Mouse (Mus musculus) cerebellum, adult 11 months (tissue): ENCODE data around the gene Cped1.
"Not testable (repeated sequence)": the region's sequence is repeated elsewhere in the genome, so short reads cannot be mapped to it uniquely, and the experiment has no call there.

Experiments
- DNase-seq: peaks from one replicate; pipeline ENCODE4 v3.0.0; 2022

The Cped1 gene

DNA sequence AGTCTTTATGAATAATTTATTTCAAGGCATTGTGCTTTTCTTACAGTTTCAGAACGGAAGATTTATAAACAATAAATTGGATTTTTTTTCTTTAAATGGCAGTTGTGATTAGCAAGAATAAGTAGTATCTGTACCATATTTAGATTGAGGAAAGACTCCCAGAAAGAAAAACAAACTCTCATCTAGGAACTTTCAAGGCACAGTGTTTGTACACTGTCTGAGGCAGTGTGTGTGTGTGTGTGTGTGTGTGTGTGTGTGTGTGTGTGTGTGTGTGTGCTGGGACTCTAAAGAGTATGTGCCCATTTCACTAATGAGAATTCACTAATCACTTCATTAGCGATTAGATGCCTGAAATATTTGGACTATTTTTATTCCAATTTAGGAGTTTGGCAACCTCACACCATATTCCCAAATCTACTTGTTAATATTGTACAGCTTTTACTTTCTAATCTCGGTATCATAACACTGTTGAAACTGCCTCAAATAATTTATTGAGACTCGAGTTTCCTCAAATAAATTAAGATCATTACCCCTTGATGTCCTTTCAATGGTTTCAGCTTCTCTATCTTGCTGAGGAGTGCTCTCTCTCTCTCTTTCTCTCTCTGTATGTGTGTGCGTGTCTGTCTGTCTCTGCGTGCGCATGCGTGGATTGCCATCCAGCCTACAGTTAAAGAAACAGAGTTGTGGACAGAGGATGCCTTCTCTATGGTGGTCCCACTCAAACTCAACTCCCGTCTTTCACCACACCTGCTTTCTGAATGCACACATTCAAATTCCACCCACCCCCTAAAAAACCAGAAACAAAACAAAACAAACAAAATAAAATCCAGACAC lies 41.3 kb downstream of the Cped1 start:
- DNase-seq, result no peak

GRCm38 (mm10) chr6:22027854-22028253 lies 42.1 kb downstream of the Cped1 start:
- no peak for DNase-seq

- no peak for DNase-seq
Measured at GRCm38 (mm10) chr6:22030381-22030780, 44.7 kb downstream of the Cped1 start.

DNA sequence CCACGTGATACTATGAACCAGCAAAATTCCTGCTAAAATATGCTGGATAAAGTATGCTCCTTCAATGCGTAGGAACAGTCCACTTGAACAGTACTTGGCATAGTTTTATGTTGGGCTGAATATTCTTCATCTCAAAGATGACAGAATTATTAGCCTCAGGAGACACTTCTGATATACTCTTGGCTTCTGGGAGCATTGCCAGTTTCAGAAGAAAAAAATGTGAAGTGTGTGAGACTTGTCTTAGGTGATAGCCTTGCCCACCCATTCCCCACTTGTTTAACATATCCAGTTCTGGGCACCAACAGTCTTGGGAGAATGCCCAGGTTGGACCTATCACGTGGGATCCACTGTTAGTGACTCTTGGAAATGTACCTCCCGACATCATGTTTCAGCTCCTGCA lies 47.5 kb downstream of the Cped1 start:
- DNase-seq, result no peak

DNA sequence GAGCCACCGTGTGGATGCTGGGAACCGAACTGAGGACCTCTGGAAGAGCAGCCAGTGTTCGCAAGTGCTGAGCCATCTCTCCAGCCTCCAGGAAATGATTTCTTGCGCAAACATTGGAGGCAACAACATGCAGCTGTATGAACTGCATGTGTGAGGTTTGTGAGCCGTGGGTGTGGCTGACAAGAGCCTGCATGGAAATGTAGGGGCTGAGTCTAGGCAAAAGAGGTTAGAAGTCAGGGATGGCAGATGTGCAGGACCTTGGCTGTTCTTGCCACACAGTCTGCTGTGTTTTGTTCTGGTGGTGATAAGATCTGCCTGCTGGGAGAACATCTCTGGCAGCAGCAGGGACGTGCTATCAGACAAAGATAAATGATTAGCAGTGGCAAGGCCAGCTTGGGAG lies 49.7 kb downstream of the Cped1 start:
- no peak for DNase-seq

DNA sequence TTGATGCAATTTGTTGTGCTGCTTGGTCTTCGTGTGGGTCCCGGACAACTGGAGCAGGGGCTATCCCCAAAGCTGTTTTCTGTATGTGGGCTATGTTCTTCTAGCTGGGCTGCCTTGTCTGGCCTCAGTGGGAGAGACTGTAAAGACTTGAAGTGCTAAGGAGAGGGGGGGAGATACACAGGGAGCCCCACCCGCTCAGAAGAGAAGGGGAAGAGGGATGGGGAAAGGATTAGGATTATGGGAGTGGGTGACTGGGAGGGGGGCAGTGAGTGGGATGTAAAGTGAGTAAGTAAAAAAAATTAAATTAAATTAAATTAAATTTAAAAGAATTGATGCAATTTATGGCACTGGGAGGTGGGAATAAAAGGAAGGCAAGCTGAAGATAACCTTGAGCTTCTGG lies 50.2 kb downstream of the Cped1 start:
- no peak for DNase-seq

DNA sequence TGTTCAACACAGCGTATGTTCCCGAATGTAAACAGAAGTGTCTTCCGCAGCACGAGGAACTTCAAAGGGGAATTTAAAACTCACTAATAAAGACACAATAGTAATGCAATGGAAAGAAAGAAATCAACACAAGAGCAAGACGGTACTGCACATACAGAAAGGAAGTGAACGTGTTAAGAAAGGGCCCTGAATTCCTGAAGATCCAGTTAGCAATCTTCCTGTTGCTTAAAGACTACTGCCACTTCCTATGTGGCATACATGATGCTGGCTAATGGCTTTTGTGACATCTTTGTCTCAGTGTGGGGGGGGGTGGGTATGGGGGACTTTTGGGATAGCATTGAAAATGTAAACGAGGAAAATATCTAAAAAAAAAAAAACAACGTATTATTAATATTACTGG lies 50.7 kb downstream of the Cped1 start:
- DNase-seq, result no peak

DNA sequence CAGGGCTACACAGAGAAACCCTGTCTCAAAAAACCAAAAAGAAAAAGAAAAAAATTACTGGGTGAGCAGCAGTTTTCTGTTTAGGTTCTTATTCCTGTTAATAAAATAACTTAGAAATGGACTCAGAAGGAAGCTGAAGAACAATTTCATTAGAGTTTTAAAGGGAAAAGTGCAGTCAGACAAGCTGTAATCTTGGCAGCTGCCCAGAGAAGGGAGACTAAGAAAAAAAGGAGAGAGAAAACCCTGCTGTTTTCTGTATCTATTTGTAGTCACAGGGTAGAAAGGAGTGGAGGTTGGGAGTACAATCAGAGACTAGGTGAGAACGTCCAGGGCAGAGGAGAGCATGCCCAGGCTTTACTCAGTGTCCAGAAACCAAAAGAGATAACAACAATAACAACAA lies 51.2 kb downstream of the Cped1 start:
- no peak for DNase-seq

DNA sequence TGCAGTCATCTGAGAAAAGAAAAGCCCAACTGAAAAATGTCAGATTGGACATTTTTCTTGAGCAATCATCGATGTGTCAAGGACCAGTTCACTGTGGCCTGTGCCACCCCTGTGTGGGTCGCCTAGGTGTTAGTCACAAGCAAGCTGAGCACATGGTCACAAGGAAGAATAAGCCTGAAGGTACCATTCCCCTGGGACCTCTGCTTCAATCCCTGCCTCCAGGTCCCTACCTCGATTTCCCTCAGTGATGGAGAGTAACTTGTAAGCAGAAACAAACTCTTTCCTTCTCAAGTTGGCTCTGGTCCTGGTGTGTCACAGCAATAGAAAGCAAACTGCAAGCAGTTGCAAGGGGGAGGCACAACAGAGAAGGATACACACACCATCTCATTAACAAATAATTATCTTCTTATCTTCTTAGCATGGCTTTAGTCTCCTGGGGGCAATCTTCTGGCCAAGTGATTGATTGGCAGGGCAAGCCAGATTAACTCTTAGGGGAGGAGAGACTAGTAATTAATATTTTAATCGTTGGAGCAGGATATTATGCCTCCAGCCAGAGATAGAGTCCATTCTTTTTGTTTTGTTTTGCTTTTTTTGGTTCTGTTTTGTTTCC lies 51.8 kb downstream of the Cped1 start:
- no peak for DNase-seq

DNA sequence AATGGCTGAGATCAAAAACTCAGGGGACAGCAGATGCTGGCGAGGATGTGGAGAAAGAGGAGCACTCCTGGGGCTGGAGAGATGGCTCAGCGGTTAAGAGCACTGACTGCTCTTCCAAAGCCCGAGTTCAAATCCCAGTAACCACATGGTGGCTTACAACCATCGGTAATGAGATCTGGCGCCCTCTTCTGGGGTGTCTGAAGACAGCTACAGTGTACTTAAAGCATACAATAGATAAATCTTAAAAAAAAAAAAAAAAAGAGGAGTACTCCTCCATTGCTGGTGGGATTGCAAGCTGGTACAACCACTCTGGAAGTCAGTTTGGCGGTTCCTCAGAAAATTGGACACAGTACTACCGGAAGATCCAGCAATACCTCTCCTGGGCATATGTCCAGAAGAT lies 54.0 kb downstream of the Cped1 start:
- DNase-seq, result not testable (repeated sequence)

DNA sequence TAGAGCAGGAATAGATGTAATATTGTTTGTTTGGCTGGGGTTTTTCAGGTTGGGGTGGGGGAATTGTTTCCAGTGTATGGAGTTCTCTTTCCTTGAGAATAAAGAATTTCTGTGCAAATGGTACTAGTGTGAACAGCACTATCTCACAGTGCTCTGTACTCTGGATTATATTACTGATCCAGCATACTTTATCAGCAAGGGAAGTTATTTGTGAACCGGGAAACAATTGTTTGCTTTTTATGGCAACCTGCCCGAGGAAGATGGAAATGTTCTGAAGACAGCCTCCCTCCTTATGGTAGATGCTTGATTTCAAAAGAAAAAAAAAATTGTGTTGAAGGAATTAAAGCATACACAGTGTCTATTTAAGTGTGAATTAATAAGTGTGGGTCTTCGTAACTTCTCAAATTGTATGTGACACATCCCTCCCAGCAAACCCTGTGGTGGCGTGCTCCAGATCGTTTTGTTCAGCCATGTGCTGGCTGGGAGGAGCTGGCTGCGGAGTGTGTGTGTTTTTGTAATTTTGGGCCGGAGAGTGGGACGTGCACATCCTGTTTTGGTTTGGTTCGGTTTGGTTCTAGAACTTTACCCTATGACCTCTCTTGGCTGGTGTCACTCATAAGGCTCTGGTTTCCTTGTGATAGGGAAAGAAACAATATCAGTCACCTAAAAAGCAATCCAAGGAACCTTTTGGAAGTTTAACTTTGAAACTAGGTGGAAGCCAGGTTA lies 59.3 kb downstream of the Cped1 start:
- no peak for DNase-seq

DNA sequence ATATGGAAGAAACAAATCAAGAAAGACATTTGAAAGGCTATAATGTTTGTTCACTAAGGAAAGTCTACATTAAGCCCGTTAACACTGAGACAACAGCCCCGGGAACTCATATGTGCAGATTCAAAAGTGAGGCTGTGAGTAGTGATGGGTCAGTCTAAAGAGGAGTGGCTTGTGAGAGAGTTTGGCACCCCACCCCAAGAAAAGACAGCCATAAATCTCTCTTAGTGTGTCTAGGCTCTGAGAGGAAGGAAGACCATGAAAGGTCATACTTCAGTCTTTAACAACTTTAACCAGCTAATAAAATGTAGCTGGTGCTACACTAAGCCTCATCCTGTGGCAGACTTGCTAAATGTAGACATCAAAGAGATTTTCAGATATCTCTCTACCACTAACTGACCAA lies 61.4 kb downstream of the Cped1 start:
- no peak for DNase-seq

DNA sequence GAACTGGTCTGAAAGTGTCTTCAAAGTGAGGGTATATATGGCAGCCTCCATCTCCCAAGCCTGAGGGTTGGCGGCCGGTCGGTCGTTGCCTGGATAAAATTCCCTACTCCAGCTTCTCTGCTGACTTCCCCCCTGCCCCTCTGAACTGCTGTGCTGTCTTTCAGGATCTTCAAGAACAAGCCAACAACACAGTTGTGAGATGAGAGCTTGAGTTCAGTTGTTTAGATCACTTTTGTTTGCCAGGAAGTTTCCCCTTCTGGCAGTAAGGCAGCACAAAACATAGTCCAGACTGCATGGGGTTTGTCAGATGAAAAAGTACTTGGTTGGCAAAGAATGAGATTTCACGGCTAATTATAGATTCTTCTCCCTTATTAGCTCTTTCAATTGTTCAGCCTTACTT lies 63.4 kb downstream of the Cped1 start:
- DNase-seq, result no peak

DNA sequence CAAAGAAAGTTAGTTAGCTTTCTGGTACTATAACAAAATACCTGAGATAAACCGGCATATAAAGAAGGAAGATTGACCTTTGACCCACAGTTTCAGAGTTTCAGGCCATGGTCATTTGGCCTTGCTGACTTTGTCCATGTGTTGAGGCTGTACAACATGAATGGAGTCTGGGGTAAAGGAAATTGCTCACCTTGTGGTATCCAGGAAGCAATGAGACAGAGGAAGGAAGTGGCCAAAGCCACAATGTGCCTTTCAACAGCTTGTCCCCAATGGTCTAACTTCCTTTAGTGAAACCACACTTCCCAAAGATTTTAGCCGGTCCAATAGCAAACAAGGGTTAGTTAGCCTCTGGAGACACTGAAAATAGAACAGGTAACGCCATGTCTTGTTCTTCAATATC lies 65.8 kb downstream of the Cped1 start:
- no peak for DNase-seq

DNA sequence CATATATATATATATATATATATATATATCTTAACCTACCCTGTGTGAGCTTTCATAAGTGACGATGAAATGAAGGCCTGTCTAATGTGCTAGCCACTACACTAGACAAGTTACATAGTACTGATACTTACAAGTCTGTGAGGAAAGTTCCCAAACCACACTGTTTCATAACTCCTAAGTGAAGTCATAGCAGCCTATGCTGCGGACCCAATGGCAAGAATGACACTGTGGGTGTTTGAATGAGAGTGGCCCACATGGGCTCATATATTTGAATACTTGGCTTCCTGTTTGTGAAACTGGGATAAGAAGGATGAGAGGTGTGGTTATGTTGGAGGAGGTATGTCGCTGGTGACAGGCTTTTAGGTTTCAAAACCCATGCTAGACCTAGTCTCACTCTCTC lies 67.3 kb downstream of the Cped1 start:
- DNase-seq, result no peak

DNA sequence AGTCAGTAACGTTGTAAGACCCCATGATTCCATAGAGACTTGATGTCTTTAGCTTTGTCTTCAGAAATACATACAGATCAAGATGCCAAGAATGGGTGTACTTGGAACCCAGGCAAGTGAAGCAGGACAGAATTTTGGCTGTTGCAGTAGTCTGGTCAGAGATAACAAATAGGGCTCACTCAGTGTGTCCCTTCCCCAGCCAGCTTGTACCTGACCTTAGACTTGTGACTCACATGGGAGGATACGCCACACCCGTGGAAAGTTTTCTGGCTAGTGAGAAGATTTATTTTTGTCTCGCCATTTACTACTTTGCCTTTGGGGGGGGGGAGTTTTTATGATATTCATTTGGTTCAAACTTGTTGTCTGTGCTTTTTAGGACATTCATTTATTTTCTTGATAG lies 78.6 kb downstream of the Cped1 start:
- no peak for DNase-seq

GRCm38 (mm10) chr6:22070603-22071322 lies 85.0 kb downstream of the Cped1 start:
- no peak for DNase-seq

- DNase-seq, result no peak
Measured at GRCm38 (mm10) chr6:22071323-22071840, 85.7 kb downstream of the Cped1 start.

GRCm38 (mm10) chr6:22072737-22073136 lies 87.0 kb downstream of the Cped1 start:
- no peak for DNase-seq

DNA sequence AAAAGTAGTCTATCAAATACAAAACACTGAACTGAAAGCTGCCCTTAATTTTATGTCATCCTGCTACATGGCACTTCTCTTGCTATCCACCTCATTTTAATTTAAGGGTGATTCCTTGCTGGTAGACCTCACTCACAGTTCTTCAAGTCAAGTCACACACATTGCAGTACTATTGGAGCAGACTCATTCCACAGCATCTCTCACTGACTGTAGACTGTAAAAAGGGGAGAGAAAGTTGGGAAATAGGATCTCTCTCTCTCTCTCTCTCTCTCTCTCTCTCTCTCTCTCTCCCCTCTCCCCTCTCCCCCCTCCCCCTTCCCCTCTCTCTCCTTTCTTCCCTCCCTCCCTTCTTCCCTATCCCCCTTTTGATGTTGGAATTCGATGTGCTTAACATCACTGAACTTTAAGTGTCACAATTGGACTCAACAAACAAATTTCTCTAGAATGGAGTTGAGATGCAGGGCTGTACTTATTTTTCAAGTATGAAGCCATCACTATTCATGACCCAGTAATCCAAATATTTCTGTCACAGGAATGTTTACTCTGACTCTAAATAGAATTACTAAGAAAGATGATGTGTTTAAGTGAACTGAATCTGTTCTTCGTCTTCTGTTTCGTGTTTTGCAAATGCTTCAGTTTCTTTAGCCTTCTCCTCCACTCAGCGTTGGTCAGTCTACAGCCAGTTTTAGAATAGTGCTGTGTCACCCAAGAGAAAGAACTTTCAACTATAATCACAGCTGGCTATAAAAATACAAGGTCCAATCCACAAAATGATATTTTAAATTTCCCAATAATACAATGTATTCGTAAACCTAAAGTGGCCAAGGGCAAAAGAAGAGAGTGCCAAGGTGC lies 88.7 kb downstream of the Cped1 start:
- DNase-seq, result no peak

DNA sequence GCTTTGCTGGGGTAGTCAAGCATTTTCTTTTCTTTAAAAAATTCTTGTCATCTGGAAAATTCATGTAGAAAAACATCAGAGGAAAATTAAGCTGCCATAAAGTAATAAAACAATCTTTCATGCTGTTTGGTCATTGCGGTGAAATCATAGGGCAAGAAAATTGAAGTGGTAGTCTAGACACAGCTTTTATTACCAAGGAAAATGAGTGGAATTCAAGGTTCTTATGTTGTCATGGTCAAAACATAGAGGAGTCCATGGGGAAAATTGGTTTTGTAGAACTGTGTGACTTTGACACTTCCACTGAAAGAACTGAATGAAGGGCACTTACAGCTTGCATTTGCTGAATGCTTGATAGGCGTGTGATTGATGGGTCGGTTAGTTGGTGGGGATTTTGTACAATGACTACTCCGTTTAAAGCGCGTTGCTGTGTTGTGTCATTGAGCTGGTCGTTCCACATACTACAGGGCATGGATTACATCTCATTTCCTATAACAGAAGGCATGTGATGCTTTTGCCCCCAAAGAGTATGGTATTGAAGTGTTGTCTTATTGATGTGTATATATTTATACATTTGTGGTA lies 93.1 kb downstream of the Cped1 start:
- DNase-seq, result no peak

DNA sequence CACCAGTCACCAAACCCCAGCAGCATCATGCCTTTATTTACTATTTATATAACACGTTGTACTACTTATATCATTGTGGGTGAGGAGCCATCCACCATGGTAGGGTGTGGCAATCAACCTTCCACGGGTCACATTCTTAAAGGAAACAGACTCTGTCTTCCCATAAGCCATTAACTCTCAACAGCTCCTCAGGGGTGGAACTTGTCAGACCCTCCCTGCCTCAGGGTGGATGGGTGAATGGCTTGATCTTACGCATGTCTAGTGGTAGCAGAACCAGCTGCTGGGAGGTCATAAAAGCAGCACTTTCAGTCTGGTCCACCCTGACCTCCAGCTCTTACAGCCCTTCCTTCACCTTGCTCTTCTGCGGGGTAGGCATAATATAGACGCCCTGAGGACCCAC lies 100.3 kb downstream of the Cped1 start:
- DNase-seq, result no peak
